Mouse (Mus musculus): ENCODE results near the gene Pik3cb. TPM values are rescaled to one million over a fixed set of nuclear protein-coding genes. Genes with fewer than 3 reads are reported as not detected.

Gene Pik3cb
- polyA plus RNA-seq, 1 experiment from 2014 or later: 2.3 TPM

- Histone ChIP-seq H3K27me3 (ENCODE audit: insufficient read depth, low read length) (no peaks in the 10 kb centered on the region), H3K4me1 (ENCODE audit: insufficient read depth) (0 out of 2 replicates have a peak, but pooled peaks cover 3% of the 10 kb centered on the region), H3K4me3 (ENCODE audit: low read depth, low read length) (no peak overlapping the region), H3K27ac (ENCODE audit: low read depth) (no peak overlapping the region), H3K9me3 (ENCODE audit: low read length) (no peaks in the 10 kb centered on the region), H3K36me3 (replicated peaks; ENCODE audit: insufficient read depth, low read length) (peaks cover 11% of the 10 kb centered on the region), H3K9ac (replicated peaks) (no peak overlapping the region), H3K4me2 (ENCODE audit: low read depth, low read length) (no peak overlapping the region)
- 76% methylated on average over 2 of the region's 2 CpGs for WGBS (ENCODE audit: insufficient replicate concordance)
- ATAC-seq: no peak
- no peak for TF ChIP-seq EP300 (IDR thresholded peaks at IDR 0.05; ENCODE audit: low read depth)
- TF ChIP-seq CTCF (IDR thresholded peaks at IDR 0.05; ENCODE audit: low read depth): peak; percentile 47
- DNase-seq: no peak
Observed at GRCm38 (mm10) chr9:99104449-99104848, 36.0 kb downstream of the Pik3cb start.

DNA sequence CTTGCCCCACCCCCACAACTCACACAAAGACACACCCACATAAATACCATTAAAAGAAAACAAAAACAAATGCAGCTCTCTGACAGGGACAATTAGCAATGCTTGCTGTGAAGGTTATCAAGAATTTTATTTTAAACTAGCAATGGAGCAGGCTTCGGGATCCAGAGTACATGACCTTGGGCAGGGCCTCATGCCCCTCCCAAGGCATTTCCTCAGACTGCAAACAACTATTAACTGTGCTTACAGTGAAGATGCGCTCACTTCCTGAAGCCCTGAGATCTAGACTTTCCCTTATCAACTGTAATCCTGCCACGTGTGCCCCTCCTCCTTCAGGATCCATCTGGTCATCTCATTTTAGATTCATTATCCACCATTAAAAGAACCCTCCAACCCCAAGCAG is 36.6 kb downstream of the Pik3cb start:
- H3K36me3 ChIP-seq (replicated peaks; ENCODE audit: insufficient read depth, low read length): peaks cover 11% of the 10 kb centered on the region
- 64% methylated on average over 3 of the region's 3 CpGs for WGBS (ENCODE audit: insufficient replicate concordance)
- no peaks in the 10 kb centered on the region for H3K27me3 ChIP-seq (ENCODE audit: insufficient read depth, low read length)
- H3K9ac ChIP-seq (replicated peaks): no peak overlapping the region
- no peak overlapping the region for H3K27ac ChIP-seq (ENCODE audit: low read depth)
- no peak overlapping the region for H3K4me2 ChIP-seq (ENCODE audit: low read depth, low read length)
- H3K9me3 ChIP-seq (ENCODE audit: low read length): no peaks in the 10 kb centered on the region
- TF ChIP-seq CTCF (IDR thresholded peaks at IDR 0.05; ENCODE audit: low read depth) (no peak), EP300 (IDR thresholded peaks at IDR 0.05; ENCODE audit: low read depth) (no peak)
- H3K4me3 ChIP-seq (ENCODE audit: low read depth, low read length): no peak overlapping the region
- DNase-seq (no peak), ATAC-seq (no peak)
- no peaks in the 10 kb centered on the region for H3K4me1 ChIP-seq (ENCODE audit: insufficient read depth)

DNA sequence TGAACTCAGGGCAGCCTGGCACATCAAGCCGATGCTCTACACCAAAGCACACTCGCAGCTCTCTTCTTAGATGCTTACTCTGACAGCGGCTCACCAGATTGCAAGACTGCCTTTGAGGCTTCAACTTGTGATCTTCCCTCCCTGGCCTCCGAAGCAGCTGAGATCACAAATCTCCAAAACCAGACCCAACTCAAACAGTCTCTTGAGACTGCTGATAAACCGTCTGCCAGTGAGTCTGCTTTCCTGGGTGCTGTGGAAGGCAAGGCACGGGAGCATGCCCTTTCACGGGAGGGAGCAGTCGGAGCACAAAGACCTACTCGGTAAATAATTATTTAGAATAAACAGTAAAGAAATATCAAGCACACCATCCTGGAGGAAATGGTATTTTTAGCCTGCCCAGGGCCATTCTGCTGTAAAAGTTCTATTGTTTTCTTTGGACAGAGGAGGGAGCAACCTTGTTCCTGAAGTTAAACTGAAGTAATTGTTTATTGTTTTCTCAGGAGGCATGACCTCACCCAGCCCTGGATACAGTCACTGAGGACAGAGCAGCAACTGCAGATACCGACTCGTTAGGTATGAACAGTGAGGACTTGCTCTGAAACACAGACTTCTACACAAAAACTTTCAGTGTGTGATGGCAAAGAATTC is 41.8 kb downstream of the Pik3cb start:
- ATAC-seq: peak; percentile 71

DNA sequence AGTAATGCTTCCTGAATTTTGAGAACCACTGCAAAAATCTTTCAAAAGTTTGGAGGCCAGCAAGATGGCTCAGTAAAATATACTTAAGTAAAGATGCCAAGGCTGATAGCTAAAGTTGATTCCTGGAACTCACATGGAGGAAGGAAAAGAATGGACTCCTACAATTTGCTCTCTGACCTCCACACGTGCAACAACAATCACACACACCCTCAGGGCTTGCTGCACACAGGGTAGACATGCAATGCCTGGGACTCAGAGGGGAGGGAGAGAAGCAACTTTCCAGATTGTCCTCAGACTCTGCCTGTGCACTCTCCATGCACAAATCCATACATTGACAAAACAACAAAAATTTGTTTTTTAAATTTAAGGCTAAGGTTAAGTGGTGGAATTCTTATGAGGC is 42.8 kb downstream of the Pik3cb start:
- ATAC-seq (no peak), DNase-seq (no peak)
- Histone ChIP-seq H3K27me3 (ENCODE audit: insufficient read depth, low read length) (no peaks in the 10 kb centered on the region), H3K4me1 (ENCODE audit: insufficient read depth) (no peaks in the 10 kb centered on the region), H3K9me3 (ENCODE audit: low read length) (no peaks in the 10 kb centered on the region), H3K4me3 (ENCODE audit: low read depth, low read length) (no peak overlapping the region), H3K36me3 (replicated peaks; ENCODE audit: insufficient read depth, low read length) (peaks cover 12% of the 10 kb centered on the region), H3K4me2 (ENCODE audit: low read depth, low read length) (no peak overlapping the region), H3K27ac (ENCODE audit: low read depth) (no peak overlapping the region), H3K9ac (replicated peaks) (no peak overlapping the region)
- no peak for TF ChIP-seq CTCF (IDR thresholded peaks at IDR 0.05; ENCODE audit: low read depth)
- TF ChIP-seq EP300 (IDR thresholded peaks at IDR 0.05; ENCODE audit: low read depth): no peak
- WGBS (ENCODE audit: insufficient replicate concordance): 85% methylated on average over 1 of the region's 1 CpGs

More for the DNA sequence above, 41.8 kb downstream of the Pik3cb start:
- Histone ChIP-seq H3K36me3 (replicated peaks; ENCODE audit: insufficient read depth, low read length) (peaks cover 9% of the 10 kb centered on the region; the same call in 1 of the 2 replicates), H3K4me2 (ENCODE audit: low read depth, low read length) (no peak overlapping the region), H3K27me3 (ENCODE audit: insufficient read depth, low read length) (no peaks in the 10 kb centered on the region), H3K9me3 (ENCODE audit: low read length) (no peaks in the 10 kb centered on the region), H3K4me3 (ENCODE audit: low read depth, low read length) (no peak overlapping the region), H3K4me1 (ENCODE audit: insufficient read depth) (no peaks in the 10 kb centered on the region), H3K9ac (replicated peaks) (no peak overlapping the region), H3K27ac (ENCODE audit: low read depth) (no peak overlapping the region)
- TF ChIP-seq EP300 (IDR thresholded peaks at IDR 0.05; ENCODE audit: low read depth) (peak; percentile 44; the same call in 1 of the 2 replicates), CTCF (IDR thresholded peaks at IDR 0.05; ENCODE audit: low read depth) (no peak)
- no peak for DNase-seq
- 44% methylated on average over 11 of the region's 11 CpGs for WGBS (ENCODE audit: insufficient replicate concordance)

GRCm38 (mm10) chr9:99095192-99095591 is 45.2 kb downstream of the Pik3cb start:
- no peak overlapping the region for H3K4me3 ChIP-seq (ENCODE audit: low read depth, low read length)
- no peak overlapping the region for H3K9ac ChIP-seq (replicated peaks)
- H3K4me1 ChIP-seq (ENCODE audit: insufficient read depth): no peaks in the 10 kb centered on the region
- ATAC-seq (no peak), DNase-seq (no peak)
- H3K27me3 ChIP-seq (ENCODE audit: insufficient read depth, low read length): no peaks in the 10 kb centered on the region
- 58% methylated on average over 7 of the region's 7 CpGs for WGBS (ENCODE audit: insufficient replicate concordance)
- H3K27ac ChIP-seq (ENCODE audit: low read depth): no peak overlapping the region
- no peaks in the 10 kb centered on the region for H3K9me3 ChIP-seq (ENCODE audit: low read length)
- no peak overlapping the region for H3K4me2 ChIP-seq (ENCODE audit: low read depth, low read length)
- no peak for TF ChIP-seq EP300 (IDR thresholded peaks at IDR 0.05; ENCODE audit: low read depth)
- peaks cover 12% of the 10 kb centered on the region for H3K36me3 ChIP-seq (replicated peaks; ENCODE audit: insufficient read depth, low read length)

DNA sequence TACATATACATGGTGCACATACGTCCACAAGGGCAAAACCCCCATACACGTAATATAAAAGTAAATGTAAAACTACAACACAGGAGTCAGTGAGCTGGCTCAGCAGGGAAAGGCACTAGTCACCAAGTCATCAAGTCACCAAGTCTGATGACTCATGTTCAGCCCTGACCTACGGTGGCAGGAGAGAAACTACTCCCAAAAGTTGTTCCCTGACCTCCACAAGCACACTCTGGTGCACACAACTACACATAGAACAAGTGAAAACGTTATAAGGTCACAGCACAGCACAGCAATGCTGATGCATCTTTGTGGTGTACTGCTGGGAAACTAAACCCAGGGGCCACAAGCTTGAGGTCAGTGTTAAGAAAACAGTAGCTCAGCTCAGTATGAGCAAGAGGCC is 49.9 kb downstream of the Pik3cb start:
- no peaks in the 10 kb centered on the region for H3K9me3 ChIP-seq (ENCODE audit: low read length)
- no peak overlapping the region for H3K4me2 ChIP-seq (ENCODE audit: low read depth, low read length)
- H3K9ac ChIP-seq (replicated peaks): no peak overlapping the region
- no peaks in the 10 kb centered on the region for H3K4me1 ChIP-seq (ENCODE audit: insufficient read depth)
- TF ChIP-seq EP300 (IDR thresholded peaks at IDR 0.05; ENCODE audit: low read depth): no peak
- TF ChIP-seq CTCF (IDR thresholded peaks at IDR 0.05; ENCODE audit: low read depth): no peak
- DNase-seq (no peak), ATAC-seq (peak; percentile 54)
- H3K4me3 ChIP-seq (ENCODE audit: low read depth, low read length): no peak overlapping the region
- no peaks in the 10 kb centered on the region for H3K27me3 ChIP-seq (ENCODE audit: insufficient read depth, low read length)
- H3K36me3 ChIP-seq (replicated peaks; ENCODE audit: insufficient read depth, low read length): peaks cover 26% of the 10 kb centered on the region
- 72% methylated on average over 4 of the region's 4 CpGs for WGBS (ENCODE audit: insufficient replicate concordance)
- H3K27ac ChIP-seq (ENCODE audit: low read depth): no peak overlapping the region
